Mouse (Mus musculus): ENCODE results near the gene Cox17.

DNA sequence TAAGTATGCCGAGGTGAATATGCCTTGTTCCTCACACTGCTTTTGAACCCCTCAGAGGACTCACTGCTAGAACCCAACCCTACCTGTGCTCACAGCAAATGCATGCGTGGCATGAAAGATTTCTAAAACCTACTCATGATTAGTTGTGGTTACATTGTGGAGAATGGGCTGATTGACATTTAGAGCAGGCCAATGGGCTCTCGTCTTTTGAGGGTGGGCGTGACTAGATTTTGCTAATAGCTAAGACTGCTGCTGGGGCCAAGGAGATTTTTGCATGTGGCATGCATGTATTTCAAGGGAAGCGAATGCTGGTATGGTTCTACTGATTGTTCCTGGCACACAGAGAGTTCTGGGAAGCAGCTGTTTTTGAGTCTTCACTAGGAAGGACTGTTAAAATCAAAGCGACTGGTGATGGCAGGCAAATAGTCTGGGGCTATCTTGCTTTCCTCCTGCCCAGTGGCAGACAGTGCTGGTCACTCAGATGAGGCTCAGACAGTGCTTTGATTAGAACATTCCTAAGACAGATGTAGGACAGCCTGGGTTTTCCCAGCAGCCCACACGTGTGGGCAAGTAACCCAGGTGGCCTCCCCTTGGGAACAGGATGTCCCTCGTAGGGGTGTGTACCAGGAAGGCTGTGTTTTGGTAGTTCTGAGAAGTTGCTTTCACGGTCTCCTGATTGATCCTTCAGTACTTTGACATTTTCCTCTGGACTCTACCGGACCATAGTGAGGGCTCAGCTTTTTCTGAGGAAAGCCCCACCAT lies 27.8 kb downstream of the Cox17 start:
- TF ChIP-seq CTCF (IDR thresholded peaks at IDR 0.05) (no peak), POLR2A (IDR thresholded peaks at IDR 0.05; ENCODE audit: insufficient read depth, low read depth, low read length) (no peak)

Measured in heart, adult 2 months (tissue).